Mouse (Mus musculus) adipose tissue, adult 10 weeks (tissue): ENCODE data around the gene 4930402F06Rik. TPM values are rescaled to one million over a fixed set of nuclear protein-coding genes. Genes with fewer than 3 reads are reported as not detected.

Experiments
- polyA plus RNA-seq: library from polyadenylated mRNA; stranded (reverse); fragments of 350-450 nt; fragmentation: Illumina TruSeq; extraction: RNeasy Lipid Tissue Mini Kit (QIAGEN cat#74804); gene quantifications from one replicate; pipeline ENCODE4 v1.2.3, GENCODE M21; 2014; ENCODE audit warnings: low read depth, low replicate concordance

4930402F06Rik gene
- polyA plus RNA-seq = not detected

GRCm38 (mm10) chr2:35397096-35397495 lies at the start of gene 4930402F06Rik:
TSS of gene 4930402F06Rik (minus strand) at chr2:35397175.

GRCm38 (mm10) chr2:35367629-35368028 lies 29.3 kb downstream of the 4930402F06Rik start, which contains the start of gene 4930568D16Rik:
TSS of gene 4930568D16Rik (minus strand) at chr2:35367729.

GRCm38 (mm10) chr2:35336388-35337280 lies 60.3 kb downstream of the 4930402F06Rik start, which contains the start of gene Stom:
TSS of gene Stom (minus strand) at chr2:35336976.

Other genes with a start within 250 kb of the 4930402F06Rik start
- gene Rab14, start 196.1 kb downstream of the 4930402F06Rik start, polyA plus RNA-seq = 122 TPM
- 3,961 TPM for gene Gsn, start 140.8 kb downstream of the 4930402F06Rik start, polyA plus RNA-seq
- 42.8 TPM for gene Stom, start 60.2 kb downstream of the 4930402F06Rik start, polyA plus RNA-seq
- 0.51 TPM for gene 4930568D16Rik, start 29.4 kb downstream of the 4930402F06Rik start, polyA plus RNA-seq
- gene Ggta1, start 66.1 kb upstream of the 4930402F06Rik start, polyA plus RNA-seq = 35.8 TPM
- gene Dab2ip, start 161.1 kb upstream of the 4930402F06Rik start, polyA plus RNA-seq = 30.6 TPM